Mouse (Mus musculus) myocyte (in vitro differentiated cells): Measurements from ENCODE around the gene Nup214. TPM values are rescaled to one million over a fixed set of nuclear protein-coding genes. Genes with fewer than 3 reads are reported as not detected.

Experiments
- H3K27me3 ChIP-seq: one replicate; pipeline ENCODE4 v1.6.1; 2011; ENCODE audit not compliant: control insufficient read depth, insufficient read depth, insufficient read length
- H3K36me3 ChIP-seq: one replicate; pipeline ENCODE4 v1.6.1; 2011; ENCODE audit not compliant: control insufficient read depth, insufficient read depth
- H3K4me2 ChIP-seq: one replicate; pipeline ENCODE4 v1.6.1; 2011; ENCODE audit warnings: low read depth, control low read depth
- H3K4me3 ChIP-seq: one replicate; pipeline ENCODE4 v1.5.1; 2011; ENCODE audit warnings: mild to moderate bottlenecking, control low read depth, moderate library complexity
- H3K79me2 ChIP-seq: one replicate; pipeline ENCODE4 v1.6.1; 2011; ENCODE audit not compliant: control insufficient read depth, insufficient read depth
- H3ac ChIP-seq: one replicate; pipeline ENCODE4 v1.6.1; 2011; ENCODE audit not compliant: control insufficient read depth, insufficient read length
- CEBPB ChIP-seq: IDR thresholded peaks from 2 replicates; pipeline ENCODE4 v1.6.1; 2011; ENCODE audit warnings: mild to moderate bottlenecking, moderate library complexity; ENCODE audit not compliant: poor library complexity, insufficient read depth, severe bottlenecking
- E2F4 ChIP-seq: IDR thresholded peaks from one replicate; pipeline ENCODE4 v1.6.1; 2011; ENCODE audit warnings: mild to moderate bottlenecking, control low read depth, moderate library complexity; ENCODE audit not compliant: insufficient read depth
- MAX ChIP-seq: IDR thresholded peaks from one replicate; pipeline ENCODE4 v1.6.1; 2011; ENCODE audit warnings: low read depth, mild to moderate bottlenecking, control low read depth
- MYOD1 ChIP-seq, 3 experiments: IDR thresholded peaks; one replicate each; pipeline ENCODE4 v1.6.1; 2011; ENCODE audit warnings: control low read depth in 2 of 3, low read depth in 2 of 3, mild to moderate bottlenecking in 2 of 3, moderate library complexity in 1 of 3; ENCODE audit not compliant: insufficient read length in 2 of 3, control insufficient read depth in 1 of 3
- MYOG ChIP-seq, 3 experiments: IDR thresholded peaks; one replicate each; pipeline ENCODE4 v1.6.1; 2011; ENCODE audit warnings: control low read depth in 2 of 3, low read depth in 2 of 3, mild to moderate bottlenecking in 2 of 3; ENCODE audit not compliant: insufficient read length in 2 of 3, control insufficient read depth in 1 of 3, insufficient read depth in 1 of 3
- POLR2A ChIP-seq: IDR thresholded peaks from one replicate; pipeline ENCODE4 v1.6.1; 2011; ENCODE audit warnings: low read depth, mild to moderate bottlenecking, control low read depth, moderate library complexity; ENCODE audit not compliant: insufficient read length
- POLR2AphosphoS2 ChIP-seq: IDR thresholded peaks from one replicate; pipeline ENCODE4 v1.6.1; 2011; ENCODE audit warnings: low read depth, control low read depth; ENCODE audit not compliant: insufficient read length
- REST ChIP-seq: IDR thresholded peaks from one replicate; pipeline ENCODE4 v1.6.1; 2011; ENCODE audit warnings: mild to moderate bottlenecking, control low read depth, moderate library complexity; ENCODE audit not compliant: insufficient read depth, insufficient read length
- SRF ChIP-seq: IDR thresholded peaks from one replicate; pipeline ENCODE4 v1.6.1; 2011; ENCODE audit warnings: low read depth; ENCODE audit not compliant: control insufficient read depth, insufficient read length
- TCF12 ChIP-seq: IDR thresholded peaks from one replicate; pipeline ENCODE4 v1.6.1; 2011; ENCODE audit warnings: mild to moderate bottlenecking, control low read depth; ENCODE audit not compliant: poor library complexity, insufficient read depth, severe bottlenecking
- TCF3 ChIP-seq: IDR thresholded peaks from one replicate; pipeline ENCODE4 v1.6.1; 2011; ENCODE audit warnings: low read depth, control low read depth; ENCODE audit not compliant: insufficient read length
- USF1 ChIP-seq: IDR thresholded peaks from one replicate; pipeline ENCODE4 v1.6.1; 2011; ENCODE audit warnings: low read depth, mild to moderate bottlenecking, control low read depth, moderate library complexity
- polyA plus RNA-seq: library from polyadenylated mRNA; unstranded; fragments of >200 nt; fragmentation: generic; extraction: Trizol; gene quantifications from one replicate; pipeline ENCODE4 v1.2.1, GENCODE M21; 2012; ENCODE audit warnings: missing spikeins

The Nup214 gene
- polyA plus RNA-seq, 1 experiment = 26.3 TPM

- Histone ChIP-seq H3K79me2 (no peaks in the 10 kb centered on the region), H3K4me3 (no peak overlapping the region), H3K27me3 (peaks cover 17% of the 10 kb centered on the region), H3K4me2 (no peak overlapping the region), H3K36me3 (no peaks in the 10 kb centered on the region), H3ac (no peak overlapping the region)
- TF ChIP-seq SRF (no peak), TCF3 (no peak), TCF12 (no peak), REST (no peak), MYOG (IDR thresholded peaks at IDR 0.05; ENCODE audit: control insufficient read depth in 1 of 3, insufficient read depth in 1 of 3, insufficient read length in 2 of 3, low read depth in 2 of 3) (no peak), E2F4 (no peak), MYOD1 (IDR thresholded peaks at IDR 0.05; ENCODE audit: control insufficient read depth in 1 of 3, insufficient read length in 2 of 3, low read depth in 2 of 3) (no peak), MAX (no peak), CEBPB (no peak)
These were observed 84.0 kb downstream of the Nup214 start for GRCm38 (mm10) chr2:32058241-32058640.

GRCm38 (mm10) chr2:32058716-32059115, 84.5 kb downstream of the Nup214 start:
- Histone ChIP-seq H3K79me2 (no peaks in the 10 kb centered on the region), H3K36me3 (no peaks in the 10 kb centered on the region), H3K27me3 (peaks cover 17% of the 10 kb centered on the region), H3ac (no peak overlapping the region), H3K4me2 (no peak overlapping the region), H3K4me3 (no peak overlapping the region)
- TF ChIP-seq REST (no peak), POLR2A (no peak), CEBPB (no peak), TCF12 (no peak), POLR2AphosphoS2 (no peak), SRF (no peak)

GRCm38 (mm10) chr2:32059613-32060012, 85.4 kb downstream of the Nup214 start:
- Histone ChIP-seq H3K4me3 (no peak overlapping the region), H3ac (no peak overlapping the region), H3K4me2 (no peak overlapping the region), H3K36me3 (no peaks in the 10 kb centered on the region), H3K79me2 (no peaks in the 10 kb centered on the region), H3K27me3 (peaks cover 17% of the 10 kb centered on the region)
- no peak for TF ChIP-seq MYOG (IDR thresholded peaks at IDR 0.05; ENCODE audit: control insufficient read depth in 1 of 3, insufficient read depth in 1 of 3, insufficient read length in 2 of 3, low read depth in 2 of 3)
- no peak for TF ChIP-seq POLR2AphosphoS2
- no peak for TF ChIP-seq REST
- no peak for TF ChIP-seq TCF3
- TF ChIP-seq USF1 = no peak
- TF ChIP-seq POLR2A = no peak
- TF ChIP-seq SRF = no peak
- no peak for TF ChIP-seq TCF12
- no peak for TF ChIP-seq MYOD1 (IDR thresholded peaks at IDR 0.05; ENCODE audit: control insufficient read depth in 1 of 3, insufficient read length in 2 of 3, low read depth in 2 of 3)
- no peak for TF ChIP-seq MAX
- TF ChIP-seq CEBPB = no peak
- no peak for TF ChIP-seq E2F4

DNA sequence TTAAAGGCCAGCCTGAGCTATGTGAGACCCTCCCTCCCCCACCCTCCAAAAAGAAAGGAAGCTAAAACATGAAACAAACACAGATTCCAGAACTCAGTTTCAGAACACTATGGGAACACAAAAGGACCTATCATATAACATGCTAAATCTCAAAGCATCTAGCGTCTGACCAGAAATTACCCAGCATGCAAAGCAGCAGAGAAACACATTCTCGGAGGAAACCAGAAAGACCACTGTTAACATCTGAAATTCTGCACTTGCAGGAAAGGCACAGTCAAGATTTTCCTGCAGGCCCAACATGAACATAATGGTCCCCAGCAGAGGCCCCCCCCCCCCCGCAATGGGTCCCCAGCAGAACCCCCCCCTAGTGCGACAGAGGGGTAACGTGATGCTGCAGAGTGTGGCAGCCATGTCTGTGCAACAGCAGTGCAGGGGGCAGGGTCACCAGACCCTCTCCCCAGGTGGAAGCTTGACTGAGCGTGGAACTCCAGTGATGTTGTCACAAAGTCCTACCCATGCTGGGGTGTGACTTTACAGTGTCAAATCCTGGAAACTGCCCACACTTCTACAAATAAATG, 86.1 kb downstream of the Nup214 start:
- Histone ChIP-seq H3K79me2 (no peaks in the 10 kb centered on the region), H3K4me3 (no peak overlapping the region), H3ac (no peak overlapping the region), H3K27me3 (peaks cover 17% of the 10 kb centered on the region), H3K4me2 (no peak overlapping the region), H3K36me3 (no peaks in the 10 kb centered on the region)
- no peak for TF ChIP-seq REST
- TF ChIP-seq POLR2A = no peak
- no peak for TF ChIP-seq E2F4
- TF ChIP-seq MYOG (IDR thresholded peaks at IDR 0.05; ENCODE audit: control insufficient read depth in 1 of 3, insufficient read depth in 1 of 3, insufficient read length in 2 of 3, low read depth in 2 of 3) = no peak
- no peak for TF ChIP-seq SRF
- no peak for TF ChIP-seq MYOD1 (IDR thresholded peaks at IDR 0.05; ENCODE audit: control insufficient read depth in 1 of 3, insufficient read length in 2 of 3, low read depth in 2 of 3)
- no peak for TF ChIP-seq POLR2AphosphoS2
- TF ChIP-seq USF1 = no peak
- TF ChIP-seq MAX = no peak
- no peak for TF ChIP-seq CEBPB
- no peak for TF ChIP-seq TCF3
- TF ChIP-seq TCF12 = no peak

DNA sequence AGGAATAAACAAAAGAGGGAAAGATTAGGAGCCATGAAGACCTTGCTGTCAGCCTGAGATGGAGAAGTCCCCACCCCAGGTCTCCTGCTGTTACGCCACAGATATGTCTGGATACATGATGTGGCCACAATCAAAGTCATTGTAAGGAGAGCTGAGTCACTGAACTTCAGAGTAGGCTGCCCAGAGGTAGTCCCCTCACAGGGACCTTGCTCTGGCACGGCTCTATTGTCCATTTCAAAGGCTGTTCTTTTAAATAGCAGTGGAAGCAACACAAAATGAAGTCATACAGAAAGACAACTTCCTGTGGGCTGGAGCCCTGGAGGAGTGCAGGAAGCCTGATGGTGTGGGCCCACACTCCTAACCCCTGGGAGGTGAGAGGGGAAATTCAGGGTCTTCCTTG, 87.0 kb downstream of the Nup214 start:
- Histone ChIP-seq H3K79me2 (no peaks in the 10 kb centered on the region), H3K36me3 (no peaks in the 10 kb centered on the region), H3ac (no peak overlapping the region), H3K27me3 (peaks cover 17% of the 10 kb centered on the region), H3K4me3 (no peak overlapping the region), H3K4me2 (no peak overlapping the region)
- TF ChIP-seq SRF = no peak
